Comparison of ENCODE assay signal across 8 mouse cellular contexts in the genomic region with DNA sequence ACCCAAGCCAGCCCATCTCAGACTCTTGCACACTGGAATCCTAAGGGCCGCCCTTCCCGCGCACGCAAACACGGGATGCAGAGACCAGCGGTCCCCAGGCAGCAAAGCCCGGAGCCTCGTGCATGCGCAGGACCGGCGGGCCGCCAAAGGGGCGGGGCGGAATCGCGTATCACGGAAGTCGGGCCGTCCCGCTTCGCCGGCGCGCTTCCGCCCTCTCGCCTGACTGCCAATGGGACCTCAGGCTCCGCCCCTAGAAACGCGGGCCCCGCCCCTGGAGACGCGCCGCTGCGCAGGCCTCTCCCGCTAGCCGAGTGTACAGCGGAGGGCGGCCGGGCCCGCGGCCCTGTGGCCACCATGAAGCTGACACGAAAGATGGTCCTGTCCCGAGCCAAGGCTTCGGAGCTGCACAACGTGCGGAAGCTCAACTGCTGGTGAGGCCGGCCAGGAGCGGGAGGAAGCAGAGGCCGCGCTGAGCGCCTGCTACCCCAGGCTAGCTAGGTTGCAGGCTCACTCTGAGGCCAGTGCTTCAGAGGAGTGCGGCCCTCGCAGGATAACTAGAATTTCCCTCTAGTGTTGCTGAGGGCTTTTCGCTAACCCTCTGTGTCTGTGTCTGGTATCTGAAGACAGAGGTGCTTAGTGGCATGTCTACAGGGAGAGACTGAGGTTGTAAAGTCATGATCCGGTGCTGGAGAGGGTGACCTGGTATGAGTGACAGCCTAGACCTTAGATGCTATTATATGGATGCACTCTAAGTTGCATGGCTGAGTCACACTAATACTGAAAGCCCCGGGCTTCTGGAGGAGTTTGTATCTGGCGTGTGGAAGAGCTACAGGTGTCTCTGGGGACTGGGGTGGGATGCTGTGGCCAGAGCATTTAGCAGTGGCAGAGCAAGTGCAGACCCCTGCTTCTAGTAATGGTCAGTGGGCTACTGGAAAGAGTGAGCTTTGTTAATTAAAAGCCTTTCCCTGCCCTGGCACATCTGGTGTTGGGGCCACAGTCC. TPM values are rescaled to one million over a fixed set of nuclear protein-coding genes. Genes with fewer than 3 reads are reported as not detected.
DNase-seq lines count a peak whose midpoint lies in the region; ATAC-seq and TF ChIP-seq lines count a peak whose summit lies in the region.

A gene (plus strand): TSS at position 174 of the 1,000 bp plus-strand sequence.

- WGBS in forebrain, embryonic 15.5 days = under 1% methylated on average over 57 of the region's 57 CpGs
- 2% methylated on average over 57 of the region's 57 CpGs for WGBS in lung, adult 2 months

- H3K9me3 ChIP-seq in ES-E14 (ENCODE audit: control insufficient read depth, insufficient read depth, low read depth, low read length) = no peaks in the 10 kb centered on the region
- no peaks in the 10 kb centered on the region for H3K9me3 ChIP-seq in forebrain, embryonic 15.5 days

- peak within 1 kb of the TSS; percentile 87 for H3K9ac ChIP-seq in ES-E14 (ENCODE audit: insufficient read depth, low read depth, low read length, poor library complexity, severe bottlenecking)
- H3K9ac ChIP-seq in forebrain, embryonic 15.5 days (replicated peaks) = peak within 1 kb of the TSS; percentile 90

- TF ChIP-seq POLR2A in lung, adult 2 months (IDR thresholded peaks at IDR 0.05; ENCODE audit: borderline replicate concordance, extremely low read depth, low read depth, low read length) = no peak

- TF ChIP-seq CTCF in lung, adult 2 months (IDR thresholded peaks at IDR 0.05; ENCODE audit: insufficient read depth, low read length) = no peak

- no peaks in the 10 kb centered on the region for H3K4me1 ChIP-seq in ES-E14 (ENCODE audit: control insufficient read depth in 2 of 2, insufficient read depth in 2 of 2, low read length in 2 of 2, poor library complexity in 1 of 2)
- H3K4me1 ChIP-seq in forebrain, embryonic 15.5 days = peaks cover 13% of the 10 kb centered on the region
- H3K4me1 ChIP-seq in lung, adult 2 months (ENCODE audit: control insufficient read depth, insufficient read depth, low read length) = peaks cover 5% of the 10 kb centered on the region; the same call in 1 of the 2 replicates

- no peaks in the 10 kb centered on the region for H3K36me3 ChIP-seq in ES-E14 (ENCODE audit: control insufficient read depth, insufficient read depth, low read length, poor library complexity, severe bottlenecking)
- peaks cover 5% of the 10 kb centered on the region; the same call in 1 of the 2 replicates for H3K36me3 ChIP-seq in forebrain, embryonic 15.5 days

- DNase-seq in ES-E14 (ENCODE audit: low read depth, low spot score) = peak; percentile 93
- peak; percentile 99 for DNase-seq in cerebellum, adult 11-12 months
- peak; percentile 98 for DNase-seq in heart, postnatal 25 days (ENCODE audit: low spot score)
- DNase-seq in layer of hippocampus, adult 18-20 months (ENCODE audit: low spot score in 2 of 2) = peak; percentile 99
- DNase-seq in lung, adult 2 months = peak; percentile 100
- DNase-seq in thymus, adult 18-20 months = peak; percentile 97

- H3K4me3 ChIP-seq in ES-E14 (ENCODE audit: insufficient read depth in 1 of 2, low read depth in 1 of 2, low read length in 2 of 2, poor library complexity in 1 of 2, severe bottlenecking in 1 of 2) = peak within 1 kb of the TSS; percentile 79 to 91
- H3K4me3 ChIP-seq in forebrain, embryonic 15.5 days = peak within 1 kb of the TSS; percentile 74
- peak within 1 kb of the TSS; percentile 89 for H3K4me3 ChIP-seq in lung, adult 2 months (replicated peaks; ENCODE audit: extremely low read depth, low read depth, low read length)

- intact Hi-C loops in heart, postnatal 25 days (cut with DNase I) = no loop called here

- peak; percentile 97 for ATAC-seq in forebrain, embryonic 15.5 days (replicated peaks)
- peak; percentile 92 for ATAC-seq in neutrophil, adult 5-6 weeks (ENCODE audit: extremely low read depth, insufficient number of reproducible peaks, low FRiP score, poor library complexity, severe bottlenecking)

- H3K4me2 ChIP-seq in forebrain, embryonic 15.5 days (replicated peaks) = peak within 1 kb of the TSS; percentile 65

- H3K27me3 ChIP-seq in forebrain, embryonic 15.5 days = no peaks in the 10 kb centered on the region

- H3K27ac ChIP-seq in ES-E14 (ENCODE audit: insufficient read depth, low read depth, low read length, poor library complexity, severe bottlenecking) = no peak within 1 kb of the TSS
- peak within 1 kb of the TSS; percentile 80 for H3K27ac ChIP-seq in forebrain, embryonic 15.5 days (replicated peaks)

- in situ Hi-C loops in ES-E14 (cut with MboI; ENCODE audit: low sequenced_read_pairs in 2 of 2, unreplicated experiment in 2 of 2) = no loop called here

TF ChIP-seq in ES-E14, 5 proteins besides CTCF, POLR2A, EP300 and RAD21:
- no peak for TF ChIP-seq ZNF384 (IDR thresholded peaks at IDR 0.05; ENCODE audit: low read depth, low read length)
- TF ChIP-seq HCFC1 (IDR thresholded peaks at IDR 0.05; ENCODE audit: borderline replicate concordance, insufficient read depth, low read length) = 0 out of 2 replicates have a peak, but pooled peaks have one; percentile 49
TF ChIP-seq in ES-E14: peak in this region for 1.

RNA-seq across cellular contexts. Expression of the gene that starts here (rescaled TPM):
- 7.1 and 8.4 TPM in 2 replicates for total RNA-seq in ES-E14 (2012; rRNA removed)
- polyA plus RNA-seq in forebrain, embryonic 15.5 days (2015; fragmentation: Nextera tagmentation; extraction: Ambion mirVana) = 35.0 and 37.1 TPM in 2 replicates
- 10 to 100 TPM in 1 of 2 experiments, 1 to 10 TPM in 1; 9.7 to 11.1 TPM for total RNA-seq in heart, postnatal 25 days (2021)
- total RNA-seq in layer of hippocampus, adult 18-20 months (2021) = 10 to 100 TPM; 39.9 to 40.5 TPM
- 46.6 and 46.9 TPM in 2 replicates for polyA plus RNA-seq in lung, adult 2 months (2012; rRNA removed)
- total RNA-seq in neutrophil, adult 5-6 weeks (2017) = 7.6 and 9.8 TPM in 2 replicates
